Mouse (Mus musculus) MEL (cell line): ENCODE results near the gene Nrxn2. TPM values are rescaled to one million over a fixed set of nuclear protein-coding genes. Genes with fewer than 3 reads are reported as not detected.

Source experiments
- DNase-seq: peaks from one replicate; pipeline ENCODE4 v3.0.0; 2011; ENCODE audit warnings: low read depth, low spot score
- H3K27ac ChIP-seq: 2 replicates; pipeline ENCODE4 v1.5.1; 2012; ENCODE audit warnings: low read depth, mild to moderate bottlenecking, control low read depth, low read length, moderate library complexity; ENCODE audit not compliant: control insufficient read depth
- H3K27me3 ChIP-seq, 2 experiments: fragments of 150-350 bp in 1 of 2; sonication (generic) in 1 of 2; 2 replicates each; pipeline ENCODE4 v1.6.1; 2012; ENCODE audit warnings: low read length in 2 of 2, mild to moderate bottlenecking in 2 of 2, improper control_type of control experiment in 1 of 2, moderate library complexity in 1 of 2; ENCODE audit not compliant: insufficient read depth in 2 of 2, control insufficient read depth in 1 of 2
- H3K36me3 ChIP-seq, 2 experiments: 2 replicates each; pipeline ENCODE4 v1.6.1; 2012 to 2014; ENCODE audit warnings: low read length in 2 of 2, improper control_type of control experiment in 1 of 2, inconsistent platforms in 1 of 2, mild to moderate bottlenecking in 1 of 2; ENCODE audit not compliant: insufficient read depth in 2 of 2, control insufficient read depth in 1 of 2
- H3K4me1 ChIP-seq, 2 experiments: fragments of 150-350 bp in 1 of 2; sonication (generic) in 1 of 2; 2 replicates each; pipeline ENCODE4 v1.6.1; 2012; ENCODE audit warnings: low read length in 2 of 2, improper control_type of control experiment in 1 of 2, mild to moderate bottlenecking in 1 of 2; ENCODE audit not compliant: insufficient read depth in 2 of 2, control insufficient read depth in 1 of 2
- H3K4me3 ChIP-seq, 2 experiments: fragments of 150-350 bp in 1 of 2; sonication (generic) in 1 of 2; 2 replicates each; pipeline ENCODE4 v1.5.1; 2012; ENCODE audit warnings: low read depth in 2 of 2, low read length in 2 of 2, mild to moderate bottlenecking in 2 of 2, moderate library complexity in 2 of 2, control low read depth in 1 of 2, improper control_type of control experiment in 1 of 2; ENCODE audit not compliant: control insufficient read depth in 1 of 2, insufficient read depth in 1 of 2
- H3K79me2 ChIP-seq: 2 replicates; pipeline ENCODE4 v1.6.1; 2012; ENCODE audit warnings: mild to moderate bottlenecking, low read length, moderate library complexity; ENCODE audit not compliant: control insufficient read depth, poor library complexity, insufficient read depth
- H3K9ac ChIP-seq: 2 replicates; pipeline ENCODE4 v1.6.1; 2012; ENCODE audit warnings: low read depth, mild to moderate bottlenecking, control low read depth, low read length, moderate library complexity; ENCODE audit not compliant: control insufficient read depth, poor library complexity, severe bottlenecking
- H3K9me3 ChIP-seq: fragments of 150-350 bp; sonication (generic); replicated peaks from 2 replicates; pipeline ENCODE4 v1.6.1; 2012; ENCODE audit warnings: mild to moderate bottlenecking, low read length, improper control_type of control experiment, moderate library complexity; ENCODE audit not compliant: insufficient read depth
- E2F4 ChIP-seq: IDR thresholded peaks from 2 replicates; pipeline ENCODE4 v1.6.1; 2011; ENCODE audit warnings: low read depth, low read length, improper control_type of control experiment, borderline replicate concordance
- ETS1 ChIP-seq: IDR thresholded peaks from 2 replicates; pipeline ENCODE4 v1.6.1; 2012; ENCODE audit warnings: low read depth, mild to moderate bottlenecking, inconsistent platforms, low read length, improper control_type of control experiment, moderate library complexity
- HCFC1 ChIP-seq: IDR thresholded peaks from 2 replicates; pipeline ENCODE4 v1.6.1; 2012; ENCODE audit warnings: low read depth, mild to moderate bottlenecking, inconsistent platforms, low read length, improper control_type of control experiment, moderate library complexity
- MAFK ChIP-seq: IDR thresholded peaks from 2 replicates; pipeline ENCODE4 v1.6.1; 2011; ENCODE audit warnings: low read depth, mild to moderate bottlenecking, low read length, improper control_type of control experiment, borderline replicate concordance
- MAZ ChIP-seq: IDR thresholded peaks from 2 replicates; pipeline ENCODE4 v1.6.1; 2012; ENCODE audit warnings: low read depth, mild to moderate bottlenecking, inconsistent platforms, low read length, improper control_type of control experiment
- MYC ChIP-seq: IDR thresholded peaks from 2 replicates; pipeline ENCODE4 v1.6.1; 2011; ENCODE audit warnings: low read depth, mild to moderate bottlenecking, low read length, improper control_type of control experiment, moderate library complexity
- NELFE ChIP-seq: IDR thresholded peaks from 2 replicates; pipeline ENCODE4 v1.6.1; 2011; ENCODE audit warnings: low read depth, low read length, improper control_type of control experiment
- POLR2AphosphoS5 ChIP-seq: IDR thresholded peaks from 2 replicates; pipeline ENCODE4 v1.6.1; 2012; ENCODE audit warnings: low read depth, borderline replicate concordance, mild to moderate bottlenecking, inconsistent platforms, low read length, moderate library complexity, mixed read lengths
- RAD21 ChIP-seq: IDR thresholded peaks from 2 replicates; pipeline ENCODE4 v1.6.1; 2011; ENCODE audit warnings: mild to moderate bottlenecking, low read depth, low read length, improper control_type of control experiment
- SMC3 ChIP-seq: IDR thresholded peaks from 2 replicates; pipeline ENCODE4 v1.6.1; 2011; ENCODE audit warnings: low read depth, low read length, improper control_type of control experiment
- TAL1 ChIP-seq: IDR thresholded peaks from 2 replicates; pipeline ENCODE4 v1.6.1; 2012; ENCODE audit warnings: mild to moderate bottlenecking, inconsistent platforms, low read length, moderate library complexity, mixed read lengths
- TBP ChIP-seq: IDR thresholded peaks from 2 replicates; pipeline ENCODE4 v1.8.0; 2011; ENCODE audit warnings: low read depth, low read length, improper control_type of control experiment
- ZMIZ1 ChIP-seq: IDR thresholded peaks from 2 replicates; pipeline ENCODE4 v1.6.1; 2012; ENCODE audit warnings: low read depth, mild to moderate bottlenecking, inconsistent platforms, low read length, improper control_type of control experiment, moderate library complexity
- ZNF384 ChIP-seq: IDR thresholded peaks from 2 replicates; pipeline ENCODE4 v1.6.1; 2012; ENCODE audit warnings: low read depth, mild to moderate bottlenecking, inconsistent platforms, low read length, improper control_type of control experiment
- polyA plus RNA-seq, 2 experiments: library from polyadenylated mRNA; stranded (reverse) in 1 of 2; unstranded in 1 of 2; fragments of >175 nt in 1 of 2; fragments of >200 nt in 1 of 2; gene quantifications; 2 replicates each; pipeline versions ENCODE4 v1.2.1 to v1.2.4; 2012; ENCODE audit warnings: low replicate concordance in 2 of 2, low read depth in 1 of 2; ENCODE audit not compliant: insufficient read length in 2 of 2, insufficient read depth in 1 of 2, missing spikeins in 1 of 2
- total RNA-seq: library from RNA; depleted of rRNA; stranded (reverse); fragments of 300-350 nt; gene quantifications from 2 replicates; pipeline ENCODE4 v1.2.3, GENCODE M21; 2012

Gene Nrxn2
- total and polyA plus RNA-seq, 3 experiments, result 0.39 to 0.42 TPM; not detected in 1

GRCm38 (mm10) chr19:6416124-6416770 lies 2.3 kb upstream of the Nrxn2 start:
- no peaks in the 10 kb centered on the region for H3K79me2 ChIP-seq
- no peak for DNase-seq
- no peaks in the 10 kb centered on the region for H3K9me3 ChIP-seq
- H3K4me3 ChIP-seq, result no peak overlapping the region
- no peak for TF ChIP-seq ZMIZ1
- H3K9ac ChIP-seq, result no peak overlapping the region
- no peak overlapping the region for H3K27ac ChIP-seq
- no peaks in the 10 kb centered on the region for H3K4me1 ChIP-seq
- no peaks in the 10 kb centered on the region for H3K36me3 ChIP-seq
- no peaks in the 10 kb centered on the region for H3K27me3 ChIP-seq

GRCm38 (mm10) chr19:6416894-6417761 lies 1.4 kb upstream of the Nrxn2 start:
- H3K9ac ChIP-seq, result no peak overlapping the region
- H3K27me3 ChIP-seq, result no peaks in the 10 kb centered on the region
- no peak for DNase-seq
- no peaks in the 10 kb centered on the region for H3K4me1 ChIP-seq
- H3K4me3 ChIP-seq, result no peak overlapping the region
- H3K79me2 ChIP-seq, result no peaks in the 10 kb centered on the region
- H3K9me3 ChIP-seq, result no peaks in the 10 kb centered on the region
- no peak for TF ChIP-seq ETS1
- TF ChIP-seq RAD21, result no peak
- no peak for TF ChIP-seq E2F4
- TF ChIP-seq SMC3, result no peak
- TF ChIP-seq NELFE, result no peak
- no peak for TF ChIP-seq POLR2AphosphoS5
- no peak for TF ChIP-seq ZNF384
- TF ChIP-seq MYC, result no peak
- no peak for TF ChIP-seq TBP
- no peak for TF ChIP-seq MAZ
- no peak for TF ChIP-seq HCFC1
- no peak for TF ChIP-seq MAFK
- TF ChIP-seq ZMIZ1, result no peak
- TF ChIP-seq TAL1, result no peak
- H3K36me3 ChIP-seq, result no peaks in the 10 kb centered on the region
- H3K27ac ChIP-seq, result no peak overlapping the region
